Mouse (Mus musculus): ENCODE data around the gene Dlg2. TPM values are rescaled to one million over a fixed set of nuclear protein-coding genes. Genes with fewer than 3 reads are reported as not detected.
A peak's percentile ranks its signal among the peaks of the same experiment; 100 is the strongest.

Gene Dlg2
- polyA plus RNA-seq, 1 experiment from 2014 or later = 0.87 TPM

DNA sequence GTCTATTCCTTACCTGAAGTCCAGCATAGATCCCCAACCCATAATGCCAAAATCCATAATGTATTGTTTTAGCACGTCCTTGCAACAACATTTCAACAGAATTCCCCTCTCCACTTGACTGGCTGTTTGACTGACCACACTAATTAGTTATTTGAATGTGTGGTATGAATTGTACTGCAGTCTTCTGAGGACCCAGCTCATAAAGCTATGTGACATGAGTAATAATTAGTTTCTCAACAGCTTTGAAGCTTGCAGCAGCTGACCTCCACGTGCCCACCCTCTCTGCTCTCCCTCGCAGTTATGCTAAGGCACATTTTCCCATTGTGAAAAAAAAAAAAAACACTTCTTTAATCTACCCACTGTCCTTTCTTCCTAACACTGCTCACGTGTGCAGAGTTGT lies 1590.4 kb downstream of the Dlg2 start:
- Histone ChIP-seq H3K4me1 (replicated peaks; ENCODE audit: insufficient read depth, low read length) (no peaks in the 10 kb centered on the region), H3K4me3 (replicated peaks; ENCODE audit: low read depth, low read length) (no peak overlapping the region), H3K27ac (no peak overlapping the region), H3K36me3 (ENCODE audit: insufficient read depth, low read length) (no peaks in the 10 kb centered on the region), H3K4me2 (ENCODE audit: low read length) (no peak overlapping the region), H3K9me3 (replicated peaks; ENCODE audit: low read length) (no peaks in the 10 kb centered on the region), H3K9ac (ENCODE audit: low read depth, low read length) (no peak overlapping the region), H3K27me3 (ENCODE audit: insufficient read depth, low read length) (no peaks in the 10 kb centered on the region)
- TF ChIP-seq CTCF (IDR thresholded peaks at IDR 0.05; ENCODE audit: low read depth) = no peak
- ATAC-seq (replicated peaks; ENCODE audit: low FRiP score, low read depth) (no peak), DNase-seq (ENCODE audit: low spot score) (no peak)
- whole genome bisulfite sequencing = 51% methylated on average over 4 of the region's 4 CpGs

DNA sequence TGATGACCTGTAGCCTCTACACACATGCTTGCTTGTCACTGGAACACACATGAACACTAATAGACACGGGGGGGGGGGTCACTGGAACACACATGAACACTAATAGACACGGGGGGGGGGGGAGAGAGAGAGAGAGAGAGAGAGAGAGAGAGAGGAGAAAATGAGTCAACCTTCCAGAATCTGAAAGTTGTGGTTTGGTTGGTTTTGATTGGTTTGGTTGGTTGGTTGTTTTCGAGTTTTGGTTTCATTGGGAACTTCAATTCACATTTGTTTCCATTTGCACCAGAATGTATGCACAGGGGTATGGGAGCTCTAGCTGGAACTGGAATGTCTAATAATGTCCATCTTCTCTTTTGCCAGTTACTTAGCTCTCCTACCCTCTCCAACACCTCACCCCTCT lies 1611.0 kb downstream of the Dlg2 start:
- Histone ChIP-seq H3K9ac (ENCODE audit: low read depth, low read length) (no peak overlapping the region), H3K36me3 (ENCODE audit: insufficient read depth, low read length) (no peaks in the 10 kb centered on the region), H3K4me2 (ENCODE audit: low read length) (no peak overlapping the region), H3K27ac (no peak overlapping the region), H3K9me3 (replicated peaks; ENCODE audit: low read length) (no peaks in the 10 kb centered on the region), H3K27me3 (ENCODE audit: insufficient read depth, low read length) (no peaks in the 10 kb centered on the region), H3K4me1 (replicated peaks; ENCODE audit: insufficient read depth, low read length) (no peaks in the 10 kb centered on the region), H3K4me3 (replicated peaks; ENCODE audit: low read depth, low read length) (no peak overlapping the region)
- no peak for TF ChIP-seq CTCF (IDR thresholded peaks at IDR 0.05; ENCODE audit: low read depth)
- WGBS = 78% methylated on average over 3 of the region's 3 CpGs
- no peak for DNase-seq (ENCODE audit: low spot score)
- ATAC-seq (replicated peaks; ENCODE audit: low FRiP score, low read depth) = no peak

DNA sequence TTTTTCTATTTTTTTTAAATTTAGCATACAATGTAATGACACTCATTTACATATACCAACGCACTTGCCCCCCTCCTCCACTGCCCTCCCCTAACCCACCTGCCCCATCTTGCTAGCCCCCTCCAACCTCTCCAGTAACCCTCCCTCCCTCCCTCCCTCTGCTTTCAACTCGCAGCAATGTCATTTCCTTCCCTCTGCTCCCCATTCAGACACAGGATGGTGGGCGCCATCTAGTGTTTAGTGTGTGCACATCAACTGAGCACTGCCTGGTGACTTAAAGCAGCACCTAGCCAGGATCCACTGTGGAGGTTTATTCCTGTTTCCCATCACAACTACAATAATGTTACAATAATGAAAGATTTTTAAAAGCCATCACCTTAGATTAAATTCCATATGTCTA lies 1617.4 kb downstream of the Dlg2 start:
- peak; percentile 82 for DNase-seq (ENCODE audit: low spot score)
- Histone ChIP-seq H3K36me3 (ENCODE audit: insufficient read depth, low read length) (no peaks in the 10 kb centered on the region), H3K4me3 (replicated peaks; ENCODE audit: low read depth, low read length) (no peak overlapping the region), H3K27ac (no peak overlapping the region), H3K4me1 (replicated peaks; ENCODE audit: insufficient read depth, low read length) (no peaks in the 10 kb centered on the region), H3K27me3 (ENCODE audit: insufficient read depth, low read length) (no peaks in the 10 kb centered on the region), H3K9ac (ENCODE audit: low read depth, low read length) (no peak overlapping the region), H3K9me3 (replicated peaks; ENCODE audit: low read length) (no peaks in the 10 kb centered on the region), H3K4me2 (ENCODE audit: low read length) (no peak overlapping the region)
- ATAC-seq (replicated peaks; ENCODE audit: low FRiP score, low read depth) = peak; percentile 71; the same call in 1 of the 2 replicates
- WGBS = 0% methylated on average over 3 of the region's 3 CpGs
- peak; percentile 85 for TF ChIP-seq CTCF (IDR thresholded peaks at IDR 0.05; ENCODE audit: low read depth)

DNA sequence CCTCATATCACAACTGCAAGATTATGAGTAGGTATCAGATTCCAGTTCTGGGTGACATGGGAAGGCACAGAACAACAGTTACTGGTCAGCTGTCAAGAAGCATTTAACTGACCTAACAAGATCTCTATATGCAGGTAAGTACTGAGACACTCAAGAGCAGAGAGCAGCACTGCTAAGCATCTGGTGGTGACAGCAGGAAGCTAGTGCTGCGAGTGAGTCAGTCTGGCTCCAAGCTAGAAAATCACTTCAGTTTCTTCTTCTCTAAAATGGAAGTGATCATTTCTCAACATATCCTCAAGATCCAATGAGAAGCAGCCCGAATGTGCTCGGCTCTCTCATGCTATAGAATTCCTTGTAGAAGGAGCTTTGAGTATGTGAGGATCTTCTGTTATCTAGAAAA lies 1618.7 kb downstream of the Dlg2 start:
- 76% methylated on average over 3 of the region's 3 CpGs for WGBS
- Histone ChIP-seq H3K36me3 (ENCODE audit: insufficient read depth, low read length) (no peaks in the 10 kb centered on the region), H3K4me1 (replicated peaks; ENCODE audit: insufficient read depth, low read length) (no peaks in the 10 kb centered on the region), H3K27ac (no peak overlapping the region), H3K27me3 (ENCODE audit: insufficient read depth, low read length) (no peaks in the 10 kb centered on the region), H3K4me2 (ENCODE audit: low read length) (no peak overlapping the region), H3K9ac (ENCODE audit: low read depth, low read length) (no peak overlapping the region), H3K9me3 (replicated peaks; ENCODE audit: low read length) (no peaks in the 10 kb centered on the region), H3K4me3 (replicated peaks; ENCODE audit: low read depth, low read length) (no peak overlapping the region)
- no peak for DNase-seq (ENCODE audit: low spot score)
- ATAC-seq (replicated peaks; ENCODE audit: low FRiP score, low read depth) = no peak
- TF ChIP-seq CTCF (IDR thresholded peaks at IDR 0.05; ENCODE audit: low read depth) = no peak

DNA sequence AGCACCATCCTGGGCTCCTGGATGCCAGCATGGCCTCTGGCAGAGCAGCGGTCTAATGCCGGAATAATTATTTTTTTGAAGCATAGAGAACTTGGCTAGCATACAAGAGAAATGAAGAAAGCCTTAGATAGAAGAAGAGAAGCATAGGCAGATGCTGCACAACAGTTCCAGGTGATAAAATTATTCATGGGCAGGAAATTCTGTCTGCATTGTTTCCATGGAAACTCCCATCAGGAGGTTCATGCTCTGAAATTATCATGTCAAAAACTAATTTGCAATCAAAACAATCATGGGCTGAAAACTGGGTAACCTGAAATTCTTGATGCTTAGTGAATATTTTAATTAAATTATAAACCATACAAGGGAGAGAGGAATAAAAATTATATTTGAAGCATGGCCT lies 1624.4 kb downstream of the Dlg2 start:
- WGBS = 89% methylated on average over 2 of the region's 2 CpGs

DNA sequence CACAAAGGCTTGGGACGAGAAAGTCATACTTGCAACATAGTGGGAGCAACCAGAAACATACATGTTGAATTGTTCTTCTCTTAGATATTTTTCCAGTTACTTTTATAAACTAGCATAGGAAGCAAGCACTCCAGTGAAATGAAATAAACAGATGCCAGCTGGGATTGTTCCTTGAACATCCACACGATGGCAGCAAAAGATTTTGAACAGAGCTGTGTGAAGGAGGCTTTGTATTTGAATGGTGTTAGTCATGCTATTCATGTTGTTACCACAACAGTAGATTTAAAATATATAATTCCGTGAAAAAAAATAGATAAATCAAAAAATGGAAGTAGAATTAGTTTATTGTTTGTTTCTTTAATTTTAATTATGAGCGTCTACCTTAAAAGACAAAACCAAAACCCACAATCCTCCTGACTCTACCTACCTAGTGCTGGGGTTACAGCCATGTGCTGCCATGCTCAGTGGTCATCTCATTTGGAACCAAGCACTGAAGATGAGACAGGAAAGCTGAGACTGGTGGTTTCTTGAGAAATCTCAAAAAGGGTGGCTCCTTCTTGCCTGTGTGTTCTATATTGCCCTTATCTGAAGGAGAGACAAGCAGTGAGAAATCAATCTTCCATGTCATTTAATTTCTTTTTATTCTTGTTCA lies 1626.5 kb downstream of the Dlg2 start:
- Histone ChIP-seq H3K27ac (no peak overlapping the region), H3K36me3 (ENCODE audit: insufficient read depth, low read length) (no peaks in the 10 kb centered on the region), H3K4me3 (replicated peaks; ENCODE audit: low read depth, low read length) (no peak overlapping the region), H3K4me2 (ENCODE audit: low read length) (no peak overlapping the region), H3K4me1 (replicated peaks; ENCODE audit: insufficient read depth, low read length) (no peaks in the 10 kb centered on the region), H3K9me3 (replicated peaks; ENCODE audit: low read length) (no peaks in the 10 kb centered on the region), H3K27me3 (ENCODE audit: insufficient read depth, low read length) (no peaks in the 10 kb centered on the region), H3K9ac (ENCODE audit: low read depth, low read length) (no peak overlapping the region)
- peak; percentile 87 for TF ChIP-seq CTCF (IDR thresholded peaks at IDR 0.05; ENCODE audit: low read depth)
- WGBS = 16% methylated on average over 4 of the region's 4 CpGs
- peak; percentile 84 for DNase-seq (ENCODE audit: low spot score)
- 0 out of 2 replicates have a peak, but pooled peaks have one; percentile 52 for ATAC-seq (replicated peaks; ENCODE audit: low FRiP score, low read depth)

More for the DNA sequence above, 1624.4 kb downstream of the Dlg2 start:
- H3K4me1 ChIP-seq (replicated peaks; ENCODE audit: insufficient read depth, low read length) = no peaks in the 10 kb centered on the region
- no peak overlapping the region for H3K4me2 ChIP-seq (ENCODE audit: low read length)
- no peaks in the 10 kb centered on the region for H3K36me3 ChIP-seq (ENCODE audit: insufficient read depth, low read length)
- no peak for DNase-seq (ENCODE audit: low spot score)
- H3K9ac ChIP-seq (ENCODE audit: low read depth, low read length) = no peak overlapping the region
- H3K9me3 ChIP-seq (replicated peaks; ENCODE audit: low read length) = no peaks in the 10 kb centered on the region
- H3K27me3 ChIP-seq (ENCODE audit: insufficient read depth, low read length) = no peaks in the 10 kb centered on the region
- ATAC-seq (replicated peaks; ENCODE audit: low FRiP score, low read depth) = no peak
- no peak overlapping the region for H3K27ac ChIP-seq
- no peak for TF ChIP-seq CTCF (IDR thresholded peaks at IDR 0.05; ENCODE audit: low read depth)
- H3K4me3 ChIP-seq (replicated peaks; ENCODE audit: low read depth, low read length) = no peak overlapping the region

DNA sequence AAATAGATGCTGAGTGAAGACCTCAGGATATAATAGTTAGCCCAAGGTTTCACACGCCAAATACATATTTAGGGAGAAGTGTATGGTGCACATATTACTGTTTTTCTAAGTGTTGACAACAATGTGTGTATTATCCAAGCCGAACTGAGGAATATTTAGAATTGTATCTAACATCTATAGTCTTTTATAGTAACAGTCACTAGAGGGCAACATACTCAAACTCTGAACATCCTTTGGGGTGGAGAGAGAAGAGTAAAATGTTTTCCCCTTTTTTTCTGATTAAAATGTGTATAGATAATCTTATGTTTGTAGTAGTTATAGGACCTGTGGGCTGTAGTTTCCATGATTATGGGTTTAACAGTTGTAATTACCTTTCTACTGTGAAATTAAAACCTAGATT lies 1629.0 kb downstream of the Dlg2 start:
- TF ChIP-seq CTCF (IDR thresholded peaks at IDR 0.05; ENCODE audit: low read depth) = peak; percentile 87
- H3K4me3 ChIP-seq (replicated peaks; ENCODE audit: low read depth, low read length) = no peak overlapping the region
- no peak overlapping the region for H3K4me2 ChIP-seq (ENCODE audit: low read length)
- no peaks in the 10 kb centered on the region for H3K4me1 ChIP-seq (replicated peaks; ENCODE audit: insufficient read depth, low read length)
- no peaks in the 10 kb centered on the region for H3K36me3 ChIP-seq (ENCODE audit: insufficient read depth, low read length)
- WGBS = 32% methylated on average over 2 of the region's 2 CpGs
- no peak overlapping the region for H3K9ac ChIP-seq (ENCODE audit: low read depth, low read length)
- ATAC-seq (replicated peaks; ENCODE audit: low FRiP score, low read depth) (no peak), DNase-seq (ENCODE audit: low spot score) (peak; percentile 85)
- no peak overlapping the region for H3K27ac ChIP-seq
- H3K27me3 ChIP-seq (ENCODE audit: insufficient read depth, low read length) = no peaks in the 10 kb centered on the region
- H3K9me3 ChIP-seq (replicated peaks; ENCODE audit: low read length) = no peaks in the 10 kb centered on the region
